Mouse (Mus musculus) heart, embryonic 16.5 days (tissue): Measurements from ENCODE around the gene Rccd1. TPM values are rescaled to one million over a fixed set of nuclear protein-coding genes. Genes with fewer than 3 reads are reported as not detected.

Experiments
- ATAC-seq: fragments of 200-750 bp; cut with Nextera tagmentation; replicated peaks from 2 replicates; pipeline ENCODE4 v1.8.0; 2017; ENCODE audit warnings: moderate number of reproducible peaks; ENCODE audit not compliant: insufficient read depth, low FRiP score; ENCODE audit errors: extremely low read depth
- H3K27ac ChIP-seq: fragments of 300-500 bp; sonication (generic); 2 replicates; pipeline ENCODE4 v1.5.1; 2014; ENCODE audit warnings: mild to moderate bottlenecking, low read length, control low read depth, moderate library complexity
- H3K27me3 ChIP-seq: fragments of 300-500 bp; sonication (generic); 2 replicates; pipeline ENCODE4 v1.6.1; 2014; ENCODE audit warnings: low read length, mixed read lengths; ENCODE audit not compliant: control insufficient read depth, insufficient read depth
- H3K36me3 ChIP-seq: fragments of 300-500 bp; sonication (generic); 2 replicates; pipeline ENCODE4 v1.6.1; 2014; ENCODE audit not compliant: control insufficient read depth, insufficient read depth
- H3K4me1 ChIP-seq: fragments of 300-500 bp; sonication (generic); 2 replicates; pipeline ENCODE4 v1.6.1; 2014; ENCODE audit warnings: low read length, mixed read lengths; ENCODE audit not compliant: control insufficient read depth, insufficient read depth
- H3K4me2 ChIP-seq: fragments of 300-500 bp; sonication (generic); 2 replicates; pipeline ENCODE4 v1.6.1; 2014; ENCODE audit warnings: low read depth, mild to moderate bottlenecking, control low read depth, low read length
- H3K4me3 ChIP-seq: fragments of 300-500 bp; sonication (generic); 2 replicates; pipeline ENCODE4 v1.5.1; 2014; ENCODE audit warnings: mild to moderate bottlenecking, control low read depth, low read length
- H3K9ac ChIP-seq: fragments of 300-500 bp; sonication (generic); 2 replicates; pipeline ENCODE4 v1.6.1; 2014; ENCODE audit warnings: low read length, control low read depth
- H3K9me3 ChIP-seq: fragments of 300-500 bp; sonication (generic); replicated peaks from 2 replicates; pipeline ENCODE4 v1.6.1; 2016; ENCODE audit warnings: low read length; ENCODE audit not compliant: control insufficient read depth
- WGBS: fragments of 180-500 bp; shearing (Covaris S2); extraction: QIAGEN DNeasy Blood & Tissue Kit; methylation state at CpG from one replicate; pipeline ENCODE4 v1.1.7; 2014; 5-methylcytosine and 5-hydroxymethylcytosine counted together
- polyA plus RNA-seq: library from polyadenylated mRNA; unstranded; fragments of >200 nt; fragmentation: Nextera tagmentation; extraction: Ambion mirVana; gene quantifications from 2 replicates; pipeline ENCODE4 v1.2.1, GENCODE M21; 2015

Gene Rccd1
- polyA plus RNA-seq, 1 experiment from 2014 or later: 6.5 TPM

- Histone ChIP-seq H3K4me2 (no peak overlapping the region), H3K4me1 (peaks cover 4% of the 10 kb centered on the region; the same call in 1 of the 2 replicates), H3K9me3 (no peaks in the 10 kb centered on the region), H3K9ac (no peak overlapping the region), H3K4me3 (no peak overlapping the region), H3K27me3 (no peaks in the 10 kb centered on the region), H3K27ac (no peak overlapping the region), H3K36me3 (0 out of 2 replicates have a peak, but pooled peaks cover 6% of the 10 kb centered on the region)
- ATAC-seq: no peak
- WGBS: 87% methylated on average over 4 of the region's 4 CpGs
Observed at GRCm38 (mm10) chr7:80244851-80245250, 79.4 kb downstream of the Rccd1 start.

Other genes starting within 250 kb of the Rccd1 start
- 2,779 and 2,782 TPM in 2 replicates for gene Idh2, start 209.1 kb downstream of the Rccd1 start, polyA plus RNA-seq
- gene Sema4b, start 137.6 kb downstream of the Rccd1 start, polyA plus RNA-seq: 12.1 and 14.4 TPM in 2 replicates
- 65.6 and 65.9 TPM in 2 replicates for gene Cib1, start 91.6 kb downstream of the Rccd1 start, polyA plus RNA-seq
- 3.2 and 4.2 TPM in 2 replicates for gene Gdpgp1, start 91.6 kb downstream of the Rccd1 start, polyA plus RNA-seq
- gene Ttll13, start 78.1 kb downstream of the Rccd1 start, polyA plus RNA-seq: 0.60 and 1.2 TPM in 2 replicates
- 39.8 and 45.0 TPM in 2 replicates for gene Ngrn, start 63.2 kb downstream of the Rccd1 start, polyA plus RNA-seq
- gene Vps33b, start 54.8 kb downstream of the Rccd1 start, polyA plus RNA-seq: 10.3 and 12.7 TPM in 2 replicates
- 138 and 164 TPM in 2 replicates for gene Prc1, start 30.0 kb downstream of the Rccd1 start, polyA plus RNA-seq
- 20.6 and 25.3 TPM in 2 replicates for gene Unc45a, start 16.6 kb upstream of the Rccd1 start, polyA plus RNA-seq
- 20.1 and 20.7 TPM in 2 replicates for gene Hddc3, start 18.6 kb upstream of the Rccd1 start, polyA plus RNA-seq
- gene Man2a2, start 46.9 kb upstream of the Rccd1 start, polyA plus RNA-seq: 15.0 and 17.4 TPM in 2 replicates
- 14.1 and 15.4 TPM in 2 replicates for gene Fes, start 63.5 kb upstream of the Rccd1 start, polyA plus RNA-seq
- 11.0 and 14.3 TPM in 2 replicates for gene Furin, start 81.0 kb upstream of the Rccd1 start, polyA plus RNA-seq
- gene Blm, start 210.7 kb upstream of the Rccd1 start, polyA plus RNA-seq: 14.5 and 15.3 TPM in 2 replicates